Mouse (Mus musculus) neural tube, embryonic 11.5 days (tissue): Measurements from ENCODE around the gene Olfr474. TPM values are rescaled to one million over a fixed set of nuclear protein-coding genes. Genes with fewer than 3 reads are reported as not detected.
"Not testable (repeated sequence)": the region's sequence is repeated elsewhere in the genome, so short reads cannot be mapped to it uniquely, and the experiment has no call there.

Source experiments
- ATAC-seq: fragments of 200-750 bp; cut with Nextera tagmentation; 2 replicates; pipeline ENCODE4 v1.8.0; 2017; ENCODE audit warnings: moderate number of reproducible peaks, mild to moderate bottlenecking, moderate TSS enrichment, moderate library complexity; ENCODE audit not compliant: insufficient read depth, low FRiP score, low TSS enrichment
- DNase-seq: peaks from one replicate; pipeline ENCODE4 v3.0.0-alpha.2; 2015; ENCODE audit warnings: low spot score
- H3K27ac ChIP-seq: fragments of 300-500 bp; sonication (generic); 2 replicates; pipeline ENCODE4 v1.5.1; 2014; ENCODE audit warnings: low read depth, mild to moderate bottlenecking, low read length
- H3K27me3 ChIP-seq: fragments of 300-500 bp; sonication (generic); 2 replicates; pipeline ENCODE4 v1.6.1; 2014; ENCODE audit warnings: mild to moderate bottlenecking, low read length, mixed read lengths; ENCODE audit not compliant: control insufficient read depth, insufficient read depth
- H3K36me3 ChIP-seq: fragments of 300-500 bp; sonication (generic); 2 replicates; pipeline ENCODE4 v1.6.1; 2014; ENCODE audit warnings: mild to moderate bottlenecking, low read length, moderate library complexity, mixed read lengths; ENCODE audit not compliant: control insufficient read depth, insufficient read depth
- H3K4me1 ChIP-seq: fragments of 300-500 bp; sonication (generic); 2 replicates; pipeline ENCODE4 v1.6.1; 2014; ENCODE audit warnings: low read length, mixed read lengths; ENCODE audit not compliant: control insufficient read depth, insufficient read depth
- H3K4me2 ChIP-seq: fragments of 300-500 bp; sonication (generic); 2 replicates; pipeline ENCODE4 v1.6.1; 2014; ENCODE audit warnings: low read depth, mild to moderate bottlenecking, moderate library complexity
- H3K4me3 ChIP-seq: fragments of 300-500 bp; sonication (generic); 2 replicates; pipeline ENCODE4 v1.5.1; 2014; ENCODE audit warnings: low read depth, low read length
- H3K9ac ChIP-seq: fragments of 300-500 bp; sonication (generic); 2 replicates; pipeline ENCODE4 v1.6.1; 2014; ENCODE audit warnings: mild to moderate bottlenecking, low read length
- H3K9me3 ChIP-seq: fragments of 300-500 bp; sonication (generic); 2 replicates; pipeline ENCODE4 v1.6.1; 2016; ENCODE audit warnings: low read length; ENCODE audit not compliant: control insufficient read depth
- WGBS: fragments of 180-500 bp; shearing (Covaris S2); extraction: QIAGEN DNeasy Blood & Tissue Kit; methylation state at CpG from one replicate; pipeline ENCODE4 v1.1.7; 2014; 5-methylcytosine and 5-hydroxymethylcytosine counted together
- polyA plus RNA-seq: library from polyadenylated mRNA; unstranded; fragments of >200 nt; fragmentation: Nextera tagmentation; extraction: Ambion mirVana; gene quantifications from 2 replicates; pipeline ENCODE4 v1.2.1, GENCODE M21; 2014

The Olfr474 gene
- not detected in 2 replicates for polyA plus RNA-seq

DNA sequence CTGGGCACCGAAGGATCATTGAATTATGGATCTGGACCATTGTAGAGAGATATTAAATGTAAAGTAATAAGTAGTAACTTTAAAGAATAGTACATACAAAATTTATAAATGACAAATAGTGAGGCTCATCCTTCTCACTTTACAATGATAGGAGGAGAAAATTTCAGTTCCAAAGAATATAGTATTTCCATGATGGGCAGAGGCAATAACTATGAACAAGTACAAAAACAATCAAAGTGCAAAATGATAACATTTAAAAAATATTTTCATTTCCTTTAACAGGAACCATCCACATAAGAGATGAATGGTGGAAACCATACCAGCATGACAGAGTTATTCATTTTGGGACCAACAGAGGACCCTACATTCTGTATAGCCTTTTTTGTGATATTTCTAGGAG is at the start of gene Olfr474:
Gene Olfr474 (plus strand): TSS at position 301 of the 400 bp plus-strand sequence.
- H3K4me1 ChIP-seq, result no peaks in the 10 kb centered on the region
- H3K9ac ChIP-seq, result no peak within 1 kb of the TSS
- WGBS, result 97% methylated on average over 1 of the region's 1 CpGs
- no peak within 1 kb of the TSS for H3K4me3 ChIP-seq
- ATAC-seq (no peak), DNase-seq (no peak)
- no peaks in the 10 kb centered on the region for H3K36me3 ChIP-seq
- no peak within 1 kb of the TSS for H3K4me2 ChIP-seq
- H3K27ac ChIP-seq, result no peak within 1 kb of the TSS
- H3K9me3 ChIP-seq, result no peaks in the 10 kb centered on the region
- no peaks in the 10 kb centered on the region for H3K27me3 ChIP-seq

DNA sequence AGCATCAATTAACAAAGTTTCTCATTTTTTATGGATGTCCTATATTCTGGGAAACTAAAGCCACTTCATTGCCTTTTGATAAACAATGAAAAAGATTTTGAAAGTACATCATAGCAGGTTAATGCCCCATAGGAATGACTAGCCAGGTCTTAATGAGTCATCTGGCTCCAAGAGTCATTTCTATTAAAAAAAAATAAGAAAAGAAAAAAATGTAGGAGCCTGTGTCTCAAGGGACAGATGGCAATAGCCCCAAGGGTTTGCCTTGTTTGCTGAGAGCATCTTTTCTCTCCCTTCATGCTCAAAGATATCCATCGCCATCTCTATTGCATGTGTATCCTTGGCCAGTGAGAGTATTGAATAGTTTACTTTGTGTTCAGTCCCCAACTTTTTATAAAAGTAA is 24.3 kb upstream of the Olfr474 start, which contains the start of gene Olfr473:
Gene Olfr473 (plus strand): TSS at position 301 of the 400 bp plus-strand sequence.
- no peak within 1 kb of the TSS for H3K4me2 ChIP-seq
- no peaks in the 10 kb centered on the region for H3K4me1 ChIP-seq
- no peak within 1 kb of the TSS for H3K27ac ChIP-seq
- H3K36me3 ChIP-seq, result no peaks in the 10 kb centered on the region
- no peak within 1 kb of the TSS for H3K4me3 ChIP-seq
- ATAC-seq (no peak), DNase-seq (no peak)
- 82% methylated on average over 1 of the region's 1 CpGs for WGBS
- no peaks in the 10 kb centered on the region for H3K9me3 ChIP-seq
- H3K9ac ChIP-seq, result no peak within 1 kb of the TSS
- H3K27me3 ChIP-seq, result no peaks in the 10 kb centered on the region

DNA sequence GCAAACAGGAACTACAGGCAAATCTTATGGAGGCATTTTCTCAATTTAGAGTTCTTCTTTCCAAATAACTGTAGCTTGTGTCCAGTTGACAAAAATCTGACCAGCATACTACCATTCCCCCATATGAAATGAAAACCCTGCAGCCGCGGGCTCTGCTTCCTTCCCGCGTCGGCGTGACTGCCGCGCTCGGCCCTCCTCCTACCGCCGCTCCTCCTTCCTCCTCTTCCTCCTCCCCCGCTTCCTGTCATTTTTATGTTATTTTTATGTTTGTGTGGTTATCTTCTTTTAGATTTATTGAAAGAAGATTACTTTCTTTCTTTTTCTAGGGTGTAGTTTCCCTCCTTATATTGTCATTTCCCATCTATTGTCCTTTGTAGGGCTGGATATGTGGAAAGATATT is 1.9 kb upstream of the Olfr474 start:
- ATAC-seq, H3K36me3 ChIP-seq, H3K9me3 ChIP-seq, H3K9ac ChIP-seq, H3K27ac ChIP-seq, H3K4me3 ChIP-seq, H3K4me1 ChIP-seq, DNase-seq, H3K4me2 ChIP-seq, H3K27me3 ChIP-seq: not testable (repeated sequence)
- WGBS, result 96% methylated on average over 12 of the region's 12 CpGs

DNA sequence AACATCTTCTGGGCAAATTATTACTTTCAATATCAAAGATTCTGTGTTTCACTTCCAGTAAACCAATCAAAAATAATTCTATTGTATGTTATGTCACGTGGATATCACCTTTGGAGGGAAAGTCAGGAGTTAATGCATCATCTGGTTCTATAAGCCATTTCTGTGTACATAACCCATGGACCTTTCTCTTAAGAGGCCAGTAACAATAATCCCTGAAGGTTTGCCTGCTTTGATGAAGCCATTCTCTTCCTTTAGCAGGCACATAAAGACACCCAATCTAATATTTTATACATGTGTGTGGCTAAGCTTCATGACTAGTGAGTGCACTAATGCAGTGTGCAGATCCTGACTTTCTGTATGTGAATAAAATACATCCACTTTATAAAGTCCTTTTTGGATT is 10.1 kb downstream of the Olfr474 start, which contains the start of gene Olfr476:
Gene Olfr476 (plus strand): TSS at position 301 of the 400 bp plus-strand sequence.
- Histone ChIP-seq H3K36me3 (no peaks in the 10 kb centered on the region), H3K4me2 (no peak within 1 kb of the TSS), H3K27ac (no peak within 1 kb of the TSS), H3K4me3 (no peak within 1 kb of the TSS), H3K4me1 (no peaks in the 10 kb centered on the region), H3K9ac (no peak within 1 kb of the TSS), H3K27me3 (no peaks in the 10 kb centered on the region), H3K9me3 (no peaks in the 10 kb centered on the region)
- ATAC-seq, result no peak
- DNase-seq, result no peak
- 70% methylated on average over 1 of the region's 1 CpGs for WGBS

DNA sequence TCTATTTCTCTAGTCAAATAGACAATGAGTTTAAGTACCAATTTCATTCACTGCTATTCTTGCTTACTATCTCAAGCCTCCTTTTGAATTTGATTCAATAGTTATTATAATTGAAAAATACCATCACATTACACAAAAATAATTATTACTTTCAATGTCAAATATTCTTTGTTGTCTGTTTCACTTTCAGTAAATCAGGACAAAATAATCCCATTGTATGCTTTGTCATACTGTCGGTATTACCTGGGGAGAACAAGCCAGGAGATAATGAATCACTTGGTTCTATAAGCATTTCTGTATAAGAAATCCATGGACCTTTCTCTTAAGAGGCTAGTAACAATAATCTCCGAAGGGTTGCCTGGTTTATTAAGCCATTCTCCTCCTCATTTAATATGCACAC is 31.9 kb downstream of the Olfr474 start, which contains the start of gene Olfr477:
Gene Olfr477 (plus strand): TSS at position 301 of the 400 bp plus-strand sequence.
- Histone ChIP-seq H3K4me2 (no peak within 1 kb of the TSS), H3K27me3 (no peaks in the 10 kb centered on the region), H3K9ac (no peak within 1 kb of the TSS), H3K36me3 (no peaks in the 10 kb centered on the region), H3K27ac (no peak within 1 kb of the TSS), H3K4me1 (no peaks in the 10 kb centered on the region), H3K9me3 (no peaks in the 10 kb centered on the region), H3K4me3 (no peak within 1 kb of the TSS)
- ATAC-seq, result no peak
- no peak for DNase-seq
- WGBS, result 88% methylated on average over 2 of the region's 2 CpGs

Other genes starting within 250 kb of the Olfr474 start
- 0.28 TPM in 1 of 2 replicates, not detected in the other for gene Cyb5r2, start 196.6 kb upstream of the Olfr474 start, polyA plus RNA-seq
- not detected in 2 replicates for gene Ovch2, start 153.4 kb upstream of the Olfr474 start, polyA plus RNA-seq
- gene Olfr467, start 142.4 kb upstream of the Olfr474 start, polyA plus RNA-seq, result not detected in 2 replicates
- not detected in 2 replicates for gene Olfr469, start 129.1 kb upstream of the Olfr474 start, polyA plus RNA-seq
- gene Olfr470, start 107.2 kb upstream of the Olfr474 start, polyA plus RNA-seq, result not detected in 2 replicates
- not detected in 2 replicates for gene Olfr472, start 56.7 kb upstream of the Olfr474 start, polyA plus RNA-seq
- not detected in 2 replicates for gene Olfr473, start 24.2 kb upstream of the Olfr474 start, polyA plus RNA-seq
- gene Olfr476, start 10.2 kb downstream of the Olfr474 start, polyA plus RNA-seq, result not detected in 2 replicates
- not detected in 2 replicates for gene Olfr477, start 32.0 kb downstream of the Olfr474 start, polyA plus RNA-seq
- gene Olfr478, start 79.3 kb downstream of the Olfr474 start, polyA plus RNA-seq, result not detected in 2 replicates
- gene Olfr479, start 96.0 kb downstream of the Olfr474 start, polyA plus RNA-seq, result not detected in 2 replicates
- gene Olfr480, start 112.7 kb downstream of the Olfr474 start, polyA plus RNA-seq, result not detected in 2 replicates
- not detected in 2 replicates for gene Olfr481, start 125.2 kb downstream of the Olfr474 start, polyA plus RNA-seq
- gene Olfr482, start 142.9 kb downstream of the Olfr474 start, polyA plus RNA-seq, result not detected in 2 replicates
- gene Olfr483, start 146.2 kb downstream of the Olfr474 start, polyA plus RNA-seq, result not detected in 2 replicates
- not detected in 2 replicates for gene Olfr484, start 172.8 kb downstream of the Olfr474 start, polyA plus RNA-seq
- gene Olfr485, start 205.2 kb downstream of the Olfr474 start, polyA plus RNA-seq, result not detected in 2 replicates
- gene Olfr486, start 218.1 kb downstream of the Olfr474 start, polyA plus RNA-seq, result not detected in 2 replicates